ENCODE assay signal across 9 mouse cellular contexts in genomic region chr4:134659354-134660301, GRCm38 (mm10). TPM values are rescaled to one million over a fixed set of nuclear protein-coding genes. Genes with fewer than 3 reads are reported as not detected.
DNase-seq lines count a peak whose midpoint lies in the region; ATAC-seq and TF ChIP-seq lines count a peak whose summit lies in the region.
"Had no signal": no experiment of that assay in that cellular context is flagged by ENCODE, and none has a peak within 500 bp of the region (broad histone marks: within the 10 kb centered on the region; RNA-seq: fewer than 3 reads in every experiment).

No protein-coding gene starts in this region.

- no peak for TF ChIP-seq POLR2A in heart, adult 2 months (IDR thresholded peaks at IDR 0.05; ENCODE audit: insufficient read depth, low read depth, low read length)

- intact Hi-C loops in heart, adult 2 months (cut with DNase I) = no loop called here
- intact Hi-C loops in gastrocnemius, adult 2 months (cut with DNase I) = no loop called here

- ATAC-seq in heart, embryonic 13.5 days (ENCODE audit: extremely low read depth, insufficient number of reproducible peaks, low FRiP score, low TSS enrichment) = no peak
- peak; percentile 49 for ATAC-seq in Patski
- ATAC-seq in forebrain, postnatal 0 days = peak; percentile 49
- peak; percentile 51 for ATAC-seq in midbrain, embryonic 13.5 days

- POLR2A ChIA-PET in Patski (lab: Charles Lee) = interaction anchor here (1.1 to 1.4 kb wide), 2 partner anchors 10 to 44 kb away, joined by 3 read pairs; partner anchors contain the start of gene Man1c1

- 17% methylated on average over 27 of the region's 27 CpGs for WGBS in heart, embryonic 13.5 days
- WGBS in heart, adult 2 months = 60% methylated on average over 27 of the region's 27 CpGs
- 11% methylated on average over 27 of the region's 27 CpGs for WGBS in forebrain, postnatal 0 days
- 6% methylated on average over 27 of the region's 27 CpGs for WGBS in midbrain, embryonic 13.5 days

- CTCF ChIA-PET in Patski (lab: Charles Lee) = interaction anchor here (1.2 kb wide), 1 partner anchor 27 kb away, joined by 4 read pairs; no protein-coding TSS in a partner anchor

- H3K4me1 ChIP-seq in heart, embryonic 13.5 days = peaks cover 61% of the 10 kb centered on the region
- H3K4me1 ChIP-seq in heart, adult 2 months (ENCODE audit: control insufficient read depth, insufficient read depth, low read length) = peaks cover 5% of the 10 kb centered on the region
- peaks cover 10% of the 10 kb centered on the region for H3K4me1 ChIP-seq in forebrain, postnatal 0 days (ENCODE audit: insufficient read depth)
- peaks cover 62% of the 10 kb centered on the region for H3K4me1 ChIP-seq in midbrain, embryonic 13.5 days (replicated peaks)

- in situ Hi-C loops in Patski (cut with MboI; ENCODE audit: low pct_unique_long_range_greater_than_20kb) = no loop called here

- H3K4me2 ChIP-seq in heart, embryonic 13.5 days = peak overlapping the region; percentile 69
- H3K4me2 ChIP-seq in forebrain, postnatal 0 days (ENCODE audit: low read depth) = peak overlapping the region; percentile 44
- H3K4me2 ChIP-seq in midbrain, embryonic 13.5 days (replicated peaks) = peak overlapping the region; percentile 45

- H3K4me3 ChIP-seq in heart, embryonic 13.5 days = peak overlapping the region; percentile 35
- no peak overlapping the region for H3K4me3 ChIP-seq in heart, adult 2 months
- H3K4me3 ChIP-seq in forebrain, postnatal 0 days (ENCODE audit: low read depth, low read length) = peak overlapping the region; percentile 16; the same call in 1 of the 2 replicates
- peak overlapping the region; percentile 27; the same call in 1 of the 2 replicates for H3K4me3 ChIP-seq in midbrain, embryonic 13.5 days (replicated peaks)
- no peak overlapping the region for H3K4me3 ChIP-seq in gastrocnemius, adult 2 months

- H3K36me3 ChIP-seq in heart, embryonic 13.5 days = no peaks in the 10 kb centered on the region; the same call in 1 of the 2 replicates
- H3K36me3 ChIP-seq in heart, adult 2 months (ENCODE audit: control insufficient read depth, insufficient read depth, low read length) = no peaks in the 10 kb centered on the region
- H3K36me3 ChIP-seq in forebrain, postnatal 0 days (ENCODE audit: insufficient read depth) = no peaks in the 10 kb centered on the region
- no peaks in the 10 kb centered on the region for H3K36me3 ChIP-seq in midbrain, embryonic 13.5 days

- no peak for TF ChIP-seq EP300 in heart, adult 2 months (IDR thresholded peaks at IDR 0.05; ENCODE audit: insufficient read depth, low read depth, low read length)

- no peaks in the 10 kb centered on the region for H3K9me3 ChIP-seq in heart, embryonic 13.5 days
- H3K9me3 ChIP-seq in forebrain, postnatal 0 days (ENCODE audit: low read length) = no peaks in the 10 kb centered on the region
- no peaks in the 10 kb centered on the region for H3K9me3 ChIP-seq in midbrain, embryonic 13.5 days

- peaks cover 3% of the 10 kb centered on the region; the same call in 1 of the 2 replicates for H3K79me2 ChIP-seq in heart, adult 2 months (replicated peaks; ENCODE audit: control insufficient read depth, insufficient read depth, low read length)

- TF ChIP-seq CTCF in heart, adult 2 months (IDR thresholded peaks at IDR 0.05) = no peak
- no peak for TF ChIP-seq CTCF in Patski (IDR thresholded peaks at IDR 0.05)
- peak; percentile 56 for TF ChIP-seq CTCF in forebrain, postnatal 0 days (IDR thresholded peaks at IDR 0.05; ENCODE audit: low read depth)
- no peak for TF ChIP-seq CTCF in gastrocnemius, adult 2 months (IDR thresholded peaks at IDR 0.05)

- H3K9ac ChIP-seq in heart, embryonic 13.5 days = peak overlapping the region; percentile 67
- H3K9ac ChIP-seq in heart, adult 2 months (ENCODE audit: low read depth, low read length) = no peak overlapping the region
- 0 out of 2 replicates have a peak overlapping the region, but pooled peaks have one; percentile 31 for H3K9ac ChIP-seq in forebrain, postnatal 0 days
- peak overlapping the region; percentile 60; the same call in 1 of the 2 replicates for H3K9ac ChIP-seq in midbrain, embryonic 13.5 days (replicated peaks)

- no peaks in the 10 kb centered on the region; the same call in 1 of the 2 replicates for H3K27me3 ChIP-seq in heart, embryonic 13.5 days (replicated peaks)
- no peaks in the 10 kb centered on the region for H3K27me3 ChIP-seq in heart, adult 2 months (ENCODE audit: control insufficient read depth, insufficient read depth, low read length)
- no peaks in the 10 kb centered on the region for H3K27me3 ChIP-seq in Patski
- H3K27me3 ChIP-seq in forebrain, postnatal 0 days (ENCODE audit: insufficient read depth, low read length) = no peaks in the 10 kb centered on the region
- H3K27me3 ChIP-seq in midbrain, embryonic 13.5 days = no peaks in the 10 kb centered on the region

- no peak for DNase-seq in heart, adult 2 months
- no peak for DNase-seq in Patski (ENCODE audit: low read depth, low spot score)
- peak; percentile 71 for DNase-seq in forebrain, postnatal 0 days
- no peak for DNase-seq in testis, postnatal 10 days (ENCODE audit: low spot score)
- no peak for DNase-seq in gastrocnemius, adult 2 months
- DNase-seq in left cerebral cortex, adult 11 months (ENCODE audit: low spot score) = no peak
- DNase-seq: right cerebral cortex, postnatal 4 days had no signal

- peak overlapping the region; percentile 53 for H3K27ac ChIP-seq in heart, embryonic 13.5 days (replicated peaks)
- H3K27ac ChIP-seq in heart, adult 2 months = no peak overlapping the region
- peak overlapping the region; percentile 36; the same call in 1 of the 2 replicates for H3K27ac ChIP-seq in forebrain, postnatal 0 days (ENCODE audit: low read depth, low read length)
- peak overlapping the region; percentile 71 for H3K27ac ChIP-seq in midbrain, embryonic 13.5 days
- H3K27ac ChIP-seq in gastrocnemius, adult 2 months = no peak overlapping the region

RNA-seq across cellular contexts. Expression of gene Man1c1, which starts 44.5 kb away (rescaled TPM):
- 5.3 and 6.3 TPM in 2 replicates for polyA plus RNA-seq in heart, embryonic 13.5 days (2015; fragmentation: Nextera tagmentation; extraction: Ambion mirVana)
- total RNA-seq in heart, adult 2 months (2021) = 10 to 100 TPM; 24.8 to 28.4 TPM
- 14.1 and 17.6 TPM in 2 replicates for polyA plus RNA-seq in heart, adult 2 months (2012; rRNA removed)
- 16.2 TPM for polyA plus RNA-seq in Patski (2021)
- total RNA-seq in forebrain, postnatal 0 days (2014; rRNA removed) = 8.3 and 9.9 TPM in 2 replicates
- 1.7 and 2.4 TPM in 2 replicates for polyA plus RNA-seq in forebrain, postnatal 0 days (2015; fragmentation: Nextera tagmentation; extraction: Ambion mirVana)
- 1.9 and 2.4 TPM in 2 replicates for polyA plus RNA-seq in midbrain, embryonic 13.5 days (2015; fragmentation: Nextera tagmentation; extraction: Ambion mirVana)
- total RNA-seq in gastrocnemius, adult 2 months (2021) = 1 to 10 TPM; 2.9 to 4.2 TPM

Comparison
In these comparisons a context has a peak if more than half of its experiments do, and no peak if none do; other contexts are left out.
1. H3K27ac ChIP-seq: peak in heart, embryonic 13.5 days (single experiment), forebrain, postnatal 0 days (single experiment) and midbrain, embryonic 13.5 days (single experiment); none in heart, adult 2 months (single experiment) and gastrocnemius, adult 2 months (single experiment).
2. H3K4me3 ChIP-seq: peak in heart, embryonic 13.5 days (single experiment), forebrain, postnatal 0 days (single experiment) and midbrain, embryonic 13.5 days (single experiment); none in heart, adult 2 months (single experiment) and gastrocnemius, adult 2 months (single experiment).
3. Peak in every context shown above with its lines, with median percentiles within 50 percentile points of each other: H3K4me2 ChIP-seq.